Mouse (Mus musculus): ENCODE measurements around the gene Gja1.

The Gja1 gene

GRCm38 (mm10) chr10:56415894-56416570 is 38.9 kb downstream of the Gja1 start:
- no peak for DNase-seq (ENCODE audit: low spot score)

GRCm38 (mm10) chr10:56422518-56422917 is 45.4 kb downstream of the Gja1 start:
- DNase-seq (ENCODE audit: low spot score): no peak

GRCm38 (mm10) chr10:56425016-56425798 is 48.1 kb downstream of the Gja1 start:
- no peak for DNase-seq (ENCODE audit: low spot score)

DNA sequence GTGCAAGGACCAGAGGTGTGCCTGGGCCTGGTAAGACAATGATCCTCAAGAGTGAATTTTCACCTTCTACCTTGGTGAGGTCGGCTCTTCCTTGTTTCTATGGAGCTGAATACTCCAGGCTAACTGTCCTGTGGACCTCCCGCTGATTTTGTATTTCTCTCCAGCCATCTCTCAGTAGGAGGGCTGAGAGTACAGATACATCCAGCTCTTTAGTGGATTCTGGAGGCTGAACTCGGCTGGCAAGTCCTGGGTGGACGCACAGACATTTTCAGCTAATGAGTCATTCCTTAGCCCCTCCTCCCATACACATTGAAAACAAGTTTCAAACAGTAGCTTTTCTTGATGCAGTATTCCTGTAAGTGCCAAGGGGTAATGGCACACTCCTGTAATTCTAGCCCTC is 49.2 kb downstream of the Gja1 start:
- no peak for DNase-seq (ENCODE audit: low spot score)

- DNase-seq (ENCODE audit: low spot score): no peak
These were observed 50.3 kb downstream of the Gja1 start for GRCm38 (mm10) chr10:56427382-56427781.

DNA sequence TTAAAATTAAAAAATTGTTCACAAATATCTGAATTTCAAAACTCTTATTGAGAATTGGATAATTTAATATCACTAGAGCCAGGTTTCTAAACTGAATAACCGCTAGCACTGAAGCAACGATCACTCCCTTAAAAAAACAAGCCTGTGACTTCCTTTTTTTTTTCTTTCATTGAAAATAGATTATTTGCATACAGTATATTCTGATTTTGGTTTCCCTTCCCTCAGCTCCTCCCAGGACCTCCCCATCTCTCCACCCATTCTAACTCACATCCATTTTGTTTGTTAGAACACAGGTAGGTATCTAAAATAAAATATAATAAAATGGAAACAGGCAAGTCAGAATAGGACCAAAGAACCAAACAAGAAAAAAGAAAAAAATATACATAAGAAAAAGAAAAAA is 50.7 kb downstream of the Gja1 start:
- no peak for DNase-seq (ENCODE audit: low spot score)

DNA sequence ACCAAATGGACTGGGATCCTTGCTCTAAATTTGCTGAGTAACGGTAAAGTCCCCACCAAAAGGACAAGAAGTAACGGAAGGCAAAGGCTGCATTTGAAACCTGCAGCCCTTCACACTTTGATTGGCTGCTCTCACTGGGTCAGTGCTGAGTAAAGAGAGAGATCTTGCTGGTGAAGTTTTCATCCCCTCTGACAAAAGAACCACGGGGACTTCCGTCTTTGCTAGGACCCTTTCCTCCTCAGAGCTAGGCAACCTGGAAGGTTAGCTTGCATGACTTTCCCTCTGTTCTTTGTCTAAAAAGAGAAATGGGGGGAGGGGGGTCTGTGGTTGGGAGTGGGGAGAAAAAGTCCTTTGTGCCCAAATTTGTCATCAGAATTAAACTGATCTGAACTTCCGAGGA is 51.9 kb downstream of the Gja1 start:
- no peak for DNase-seq (ENCODE audit: low spot score)

DNA sequence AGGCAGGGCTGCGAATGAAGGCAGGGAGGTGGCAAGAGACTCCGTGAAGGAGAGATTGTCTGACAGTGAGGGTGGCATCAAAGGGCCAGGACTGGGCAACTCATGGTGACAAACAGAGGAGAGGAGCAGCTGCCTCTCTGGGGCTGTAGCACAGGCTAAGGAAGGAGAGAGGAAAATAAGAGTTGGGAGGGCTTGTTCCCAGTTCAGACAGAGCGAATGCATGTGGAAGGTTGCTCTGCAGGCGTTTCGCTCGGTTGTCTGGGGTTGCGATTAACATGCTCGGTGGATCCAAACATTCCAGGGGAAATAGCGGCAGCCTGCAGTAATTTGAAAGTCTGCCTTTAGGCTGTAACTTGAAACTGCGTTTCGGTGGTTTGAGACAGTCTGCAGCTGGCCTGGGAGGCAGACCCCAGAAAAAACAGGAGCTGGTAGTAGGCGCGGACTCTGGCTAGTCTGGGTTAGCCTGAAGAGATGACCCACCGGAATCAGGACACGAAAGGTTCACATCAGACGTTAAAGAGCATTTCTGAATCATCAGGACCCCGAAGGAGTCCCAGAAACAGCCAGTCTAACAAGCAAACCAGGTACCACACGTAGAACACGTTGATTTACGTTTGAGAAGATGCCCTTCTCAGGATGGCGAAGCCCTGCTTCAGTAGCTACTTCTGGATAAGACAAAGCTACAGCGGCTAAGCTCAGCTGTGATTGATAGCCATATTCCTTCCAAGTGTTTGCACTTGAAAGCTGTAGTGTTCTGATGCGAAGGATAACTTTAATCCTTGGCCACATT is 54.7 kb downstream of the Gja1 start:
- DNase-seq (ENCODE audit: low spot score): no peak

DNA sequence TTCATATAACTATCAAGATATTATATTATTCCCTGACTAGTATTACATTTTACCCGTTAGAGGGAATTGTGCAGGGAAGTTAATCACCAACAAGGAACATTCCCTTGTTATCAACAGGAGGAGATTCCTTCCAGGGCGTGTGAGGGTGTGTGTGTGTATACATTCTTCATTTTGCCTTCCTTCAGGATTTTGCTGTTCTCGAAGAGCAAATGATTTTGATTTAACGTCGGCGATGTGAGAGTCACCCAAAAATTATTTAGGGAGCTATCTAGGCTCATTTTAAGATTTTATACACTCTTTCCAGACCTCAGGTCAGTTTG is 55.2 kb downstream of the Gja1 start:
- no peak for DNase-seq (ENCODE audit: low spot score)

DNA sequence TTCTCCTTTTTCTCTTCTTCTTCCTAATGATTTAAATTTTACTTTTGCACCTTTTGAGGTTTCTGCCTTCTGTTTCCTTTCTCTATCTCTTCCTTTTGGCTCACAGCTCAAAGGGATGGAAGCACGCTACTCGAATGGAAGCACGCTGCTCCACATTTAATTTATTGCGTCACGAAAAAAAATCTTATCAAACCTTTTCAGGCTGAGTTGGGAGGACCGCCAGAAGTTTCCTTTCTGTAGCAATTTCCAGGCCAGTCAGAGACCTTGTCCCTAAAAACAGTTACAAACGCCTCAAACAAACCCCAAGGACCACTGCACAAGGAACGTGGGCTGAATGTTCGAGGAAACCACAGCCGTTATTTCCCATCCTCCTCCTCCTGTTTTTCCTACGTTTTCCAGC is 60.2 kb downstream of the Gja1 start:
- no peak for DNase-seq (ENCODE audit: low spot score)

DNA sequence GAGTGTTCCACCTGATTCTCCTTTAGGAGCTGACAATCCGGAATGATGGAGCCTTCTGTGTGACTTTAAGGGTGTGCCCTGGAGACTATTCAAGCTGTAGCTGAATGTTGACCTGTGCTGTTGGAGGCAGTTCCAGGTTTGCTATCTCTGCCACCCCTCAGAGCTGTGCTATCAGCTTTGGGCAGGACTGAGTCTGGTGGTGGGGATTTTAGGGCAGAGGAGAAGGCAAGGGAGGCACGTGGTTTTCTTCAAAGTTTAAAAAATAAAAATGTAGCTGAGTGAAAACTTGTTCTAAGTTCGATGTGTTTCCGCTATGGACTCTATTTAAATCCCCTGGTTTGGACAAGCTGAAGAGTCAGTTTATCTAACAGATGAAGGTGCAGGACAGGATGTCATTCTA is 62.5 kb downstream of the Gja1 start:
- DNase-seq (ENCODE audit: low spot score): no peak

DNA sequence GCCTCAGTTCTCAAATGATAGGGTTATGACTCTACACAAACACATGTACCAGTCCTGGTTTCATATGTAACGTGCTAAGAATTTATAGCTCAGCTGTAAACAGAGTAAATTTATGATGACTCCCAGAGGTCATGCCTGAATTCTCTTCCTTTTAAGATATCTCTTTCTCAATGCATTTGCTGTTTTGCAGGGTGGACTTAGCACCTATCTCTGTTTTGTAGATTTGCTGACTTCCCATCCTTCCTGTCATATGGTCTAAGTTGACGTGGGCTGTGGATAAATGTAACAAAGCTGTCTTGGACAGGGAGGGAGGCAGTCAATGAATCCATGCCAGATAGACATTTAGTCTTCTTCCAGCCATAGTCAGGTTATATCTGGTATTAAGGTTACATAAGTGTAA is 67.3 kb downstream of the Gja1 start:
- DNase-seq (ENCODE audit: low spot score): no peak

GRCm38 (mm10) chr10:56449030-56449429 is 71.9 kb downstream of the Gja1 start:
- no peak for DNase-seq (ENCODE audit: low spot score)
